Mouse (Mus musculus): ENCODE measurements around the gene Fyn. TPM values are rescaled to one million over a fixed set of nuclear protein-coding genes. Genes with fewer than 3 reads are reported as not detected.

Gene Fyn
- polyA plus RNA-seq, 1 experiment from 2014 or later: 105 TPM

DNA sequence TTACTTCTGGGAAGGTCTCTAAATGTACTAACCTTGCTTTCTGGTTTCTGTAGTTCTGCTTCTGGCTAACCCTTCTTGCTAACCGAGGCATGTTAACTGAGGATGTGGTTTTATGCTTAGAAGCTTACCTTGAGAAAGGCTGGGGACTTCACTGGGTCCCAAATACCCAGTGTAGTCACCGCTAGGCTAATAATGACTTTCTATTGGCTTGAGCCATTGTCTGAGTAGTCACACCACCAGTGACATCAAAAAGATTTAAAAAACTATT is 28.8 kb upstream of the Fyn start:
- no peak overlapping the region for H3K9ac ChIP-seq
- H3K27ac ChIP-seq: no peak overlapping the region
- H3K4me3 ChIP-seq (replicated peaks; ENCODE audit: low read length): no peak overlapping the region
- no peak overlapping the region for H3K4me2 ChIP-seq (replicated peaks)
- ATAC-seq (ENCODE audit: low FRiP score): no peak
- no peaks in the 10 kb centered on the region for H3K9me3 ChIP-seq (ENCODE audit: control insufficient read depth, low read length)
- WGBS: 90% methylated on average over 2 of the region's 2 CpGs
- no peaks in the 10 kb centered on the region for H3K36me3 ChIP-seq (replicated peaks; ENCODE audit: control insufficient read depth, insufficient read depth)
- DNase-seq (ENCODE audit: low spot score): no peak
- H3K27me3 ChIP-seq (ENCODE audit: control insufficient read depth, insufficient read depth, low read length): no peaks in the 10 kb centered on the region
- 0 out of 2 replicates have a peak, but pooled peaks cover 3% of the 10 kb centered on the region for H3K4me1 ChIP-seq (replicated peaks; ENCODE audit: control insufficient read depth, insufficient read depth, low read length)

DNA sequence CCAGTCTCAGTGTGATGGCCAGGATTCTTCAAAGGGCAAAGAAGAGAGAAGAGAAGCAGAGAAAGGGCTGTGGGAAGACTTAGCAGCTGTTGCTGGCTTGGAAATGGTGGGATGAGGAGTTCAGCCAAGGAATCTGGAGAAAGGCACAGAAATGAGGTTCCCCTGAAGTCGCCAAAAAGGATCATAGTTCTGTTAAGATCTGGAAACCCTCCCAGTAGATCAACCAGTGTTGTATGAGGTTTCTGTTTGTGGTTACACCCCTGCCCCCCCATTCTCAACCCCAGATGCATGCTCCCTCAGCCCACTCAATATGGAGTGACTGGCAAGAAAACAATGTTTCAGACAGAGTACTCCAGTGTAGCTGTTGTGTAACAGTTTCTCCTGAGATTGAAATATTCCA is 25.1 kb upstream of the Fyn start:
- Histone ChIP-seq H3K27me3 (ENCODE audit: control insufficient read depth, insufficient read depth, low read length) (no peaks in the 10 kb centered on the region), H3K4me2 (replicated peaks) (no peak overlapping the region), H3K9ac (no peak overlapping the region), H3K4me1 (replicated peaks; ENCODE audit: control insufficient read depth, insufficient read depth, low read length) (no peaks in the 10 kb centered on the region), H3K36me3 (replicated peaks; ENCODE audit: control insufficient read depth, insufficient read depth) (no peaks in the 10 kb centered on the region), H3K4me3 (replicated peaks; ENCODE audit: low read length) (no peak overlapping the region), H3K27ac (no peak overlapping the region), H3K9me3 (ENCODE audit: control insufficient read depth, low read length) (no peaks in the 10 kb centered on the region)
- DNase-seq (ENCODE audit: low spot score) (no peak), ATAC-seq (ENCODE audit: low FRiP score) (no peak)
- WGBS: 71% methylated on average over 1 of the region's 1 CpGs

DNA sequence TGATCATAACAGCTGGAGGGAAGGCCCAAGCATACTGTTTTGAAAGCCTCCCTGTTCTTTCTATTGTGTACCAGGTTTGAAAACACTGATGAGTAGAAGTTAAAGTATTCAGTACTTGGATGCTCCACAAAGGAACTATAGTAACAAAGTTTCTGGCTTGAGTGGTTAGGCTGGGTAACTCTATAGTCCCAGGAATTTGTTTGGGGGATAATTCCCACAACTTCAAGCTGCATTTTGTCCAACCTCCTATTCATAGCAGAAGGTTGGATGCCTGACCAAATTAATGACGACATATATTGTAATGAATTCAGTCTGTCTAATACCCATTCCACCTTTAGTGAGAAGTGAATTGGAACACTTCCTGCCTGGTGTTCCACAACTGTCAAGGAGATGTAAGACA is 22.7 kb upstream of the Fyn start:
- H3K4me1 ChIP-seq (replicated peaks; ENCODE audit: control insufficient read depth, insufficient read depth, low read length): no peaks in the 10 kb centered on the region
- no peaks in the 10 kb centered on the region for H3K36me3 ChIP-seq (replicated peaks; ENCODE audit: control insufficient read depth, insufficient read depth)
- WGBS: 84% methylated on average over 1 of the region's 1 CpGs
- H3K27ac ChIP-seq: no peak overlapping the region
- ATAC-seq (ENCODE audit: low FRiP score) (no peak), DNase-seq (ENCODE audit: low spot score) (no peak)
- H3K9ac ChIP-seq: no peak overlapping the region
- no peaks in the 10 kb centered on the region for H3K9me3 ChIP-seq (ENCODE audit: control insufficient read depth, low read length)
- no peaks in the 10 kb centered on the region for H3K27me3 ChIP-seq (ENCODE audit: control insufficient read depth, insufficient read depth, low read length)
- H3K4me3 ChIP-seq (replicated peaks; ENCODE audit: low read length): no peak overlapping the region
- no peak overlapping the region for H3K4me2 ChIP-seq (replicated peaks)

DNA sequence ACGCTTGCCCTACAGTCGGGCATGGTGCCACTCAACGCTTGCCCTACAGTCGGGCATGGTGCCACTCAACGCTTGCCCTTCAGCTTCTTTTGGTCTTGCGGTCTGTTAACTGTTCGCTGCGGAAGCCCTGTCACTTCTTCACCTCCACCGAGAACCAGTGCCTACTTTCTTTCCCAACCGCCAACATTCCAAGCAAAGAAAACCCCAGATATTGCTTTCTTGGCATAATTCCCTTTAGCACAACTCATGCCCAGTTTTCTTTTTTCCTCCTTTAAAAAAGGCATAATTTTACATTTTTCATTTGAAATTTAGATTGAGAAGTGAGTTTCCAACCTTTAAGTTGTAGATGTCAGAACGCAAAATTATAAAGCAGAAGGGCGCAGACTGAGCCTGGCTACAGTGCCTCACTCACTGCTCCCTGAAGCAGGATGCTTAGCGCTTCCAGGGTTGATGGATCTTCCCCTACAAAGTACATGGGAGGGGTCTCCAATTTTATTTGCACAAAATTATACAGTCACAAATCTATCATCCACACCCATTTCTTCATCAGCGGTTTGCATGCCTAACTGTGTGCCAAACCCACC is 18.8 kb upstream of the Fyn start:
- Histone ChIP-seq H3K27ac (no peak overlapping the region), H3K4me2 (replicated peaks) (no peak overlapping the region), H3K9me3 (ENCODE audit: control insufficient read depth, low read length) (no peaks in the 10 kb centered on the region), H3K27me3 (ENCODE audit: control insufficient read depth, insufficient read depth, low read length) (no peaks in the 10 kb centered on the region), H3K4me3 (replicated peaks; ENCODE audit: low read length) (no peak overlapping the region), H3K36me3 (replicated peaks; ENCODE audit: control insufficient read depth, insufficient read depth) (no peaks in the 10 kb centered on the region), H3K9ac (no peak overlapping the region), H3K4me1 (replicated peaks; ENCODE audit: control insufficient read depth, insufficient read depth, low read length) (no peaks in the 10 kb centered on the region)
- DNase-seq (ENCODE audit: low spot score) (no peak), ATAC-seq (ENCODE audit: low FRiP score) (no peak)
- WGBS: 96% methylated on average over 14 of the region's 14 CpGs

DNA sequence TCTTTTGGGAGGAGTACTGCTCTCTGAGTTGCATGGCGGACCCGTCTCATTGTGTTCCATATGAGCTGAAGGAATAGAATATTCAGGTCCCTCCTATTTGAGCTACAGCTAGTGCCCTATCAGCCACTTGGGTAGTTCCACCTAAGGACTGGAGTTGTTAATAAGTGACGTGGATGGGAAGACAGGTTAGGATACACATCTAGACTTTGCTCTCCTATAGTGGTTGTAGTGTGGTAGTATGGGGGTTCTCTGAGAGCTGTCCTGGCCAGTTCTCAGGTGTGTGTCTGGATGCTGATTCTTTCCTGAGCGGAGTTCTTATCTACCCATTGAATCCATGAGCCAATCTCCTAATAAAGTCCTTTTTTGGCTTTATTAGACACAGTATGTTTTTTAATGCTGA is 4.5 kb upstream of the Fyn start:
- WGBS: 93% methylated on average over 4 of the region's 4 CpGs
- ATAC-seq (ENCODE audit: low FRiP score): no peak
- H3K36me3 ChIP-seq (replicated peaks; ENCODE audit: control insufficient read depth, insufficient read depth): no peaks in the 10 kb centered on the region

DNA sequence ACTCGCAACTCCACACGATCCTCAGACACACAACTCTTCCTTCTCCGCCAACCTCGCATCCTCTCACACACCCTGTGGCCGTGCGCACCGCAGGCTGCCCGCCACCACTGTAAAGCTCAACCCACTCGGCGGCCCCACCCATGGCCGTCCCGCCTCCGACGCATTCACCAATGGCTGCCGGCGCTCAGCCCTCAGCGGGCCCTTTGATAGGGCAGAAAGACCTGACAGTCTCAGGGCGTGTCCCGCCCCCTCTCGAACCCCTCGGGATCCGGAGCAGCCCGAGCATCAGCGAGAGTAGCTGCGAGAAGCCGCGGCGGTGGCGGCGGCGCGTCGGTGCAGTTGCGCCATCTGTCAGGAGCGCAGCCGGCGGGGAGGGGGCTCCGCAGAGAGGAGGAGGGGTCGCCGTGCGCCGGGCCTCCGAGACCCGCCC is 862 bp downstream of the Fyn start:
- 0% methylated on average over 27 of the region's 44 CpGs for WGBS
- Histone ChIP-seq H3K9me3 (ENCODE audit: control insufficient read depth, low read length) (no peaks in the 10 kb centered on the region), H3K27ac (peak overlapping the region; percentile 94), H3K9ac (peak overlapping the region; percentile 84), H3K27me3 (ENCODE audit: control insufficient read depth, insufficient read depth, low read length) (no peaks in the 10 kb centered on the region), H3K4me2 (replicated peaks) (peak overlapping the region; percentile 93), H3K4me1 (replicated peaks; ENCODE audit: control insufficient read depth, insufficient read depth, low read length) (peaks cover 40% of the 10 kb centered on the region), H3K36me3 (replicated peaks; ENCODE audit: control insufficient read depth, insufficient read depth) (no peaks in the 10 kb centered on the region), H3K4me3 (replicated peaks; ENCODE audit: low read length) (peak overlapping the region; percentile 82)
- DNase-seq (ENCODE audit: low spot score): peak; percentile 96
- peak; percentile 99 for ATAC-seq (ENCODE audit: low FRiP score)

More for the DNA sequence above, 4.5 kb upstream of the Fyn start:
- H3K9me3 ChIP-seq (ENCODE audit: control insufficient read depth, low read length): no peaks in the 10 kb centered on the region
- no peak overlapping the region for H3K27ac ChIP-seq
- DNase-seq (ENCODE audit: low spot score): no peak
- H3K27me3 ChIP-seq (ENCODE audit: control insufficient read depth, insufficient read depth, low read length): no peaks in the 10 kb centered on the region
- H3K9ac ChIP-seq: no peak overlapping the region
- no peak overlapping the region for H3K4me2 ChIP-seq (replicated peaks)
- H3K4me1 ChIP-seq (replicated peaks; ENCODE audit: control insufficient read depth, insufficient read depth, low read length): peaks cover 4% of the 10 kb centered on the region; the same call in 1 of the 2 replicates
- H3K4me3 ChIP-seq (replicated peaks; ENCODE audit: low read length): no peak overlapping the region

DNA sequence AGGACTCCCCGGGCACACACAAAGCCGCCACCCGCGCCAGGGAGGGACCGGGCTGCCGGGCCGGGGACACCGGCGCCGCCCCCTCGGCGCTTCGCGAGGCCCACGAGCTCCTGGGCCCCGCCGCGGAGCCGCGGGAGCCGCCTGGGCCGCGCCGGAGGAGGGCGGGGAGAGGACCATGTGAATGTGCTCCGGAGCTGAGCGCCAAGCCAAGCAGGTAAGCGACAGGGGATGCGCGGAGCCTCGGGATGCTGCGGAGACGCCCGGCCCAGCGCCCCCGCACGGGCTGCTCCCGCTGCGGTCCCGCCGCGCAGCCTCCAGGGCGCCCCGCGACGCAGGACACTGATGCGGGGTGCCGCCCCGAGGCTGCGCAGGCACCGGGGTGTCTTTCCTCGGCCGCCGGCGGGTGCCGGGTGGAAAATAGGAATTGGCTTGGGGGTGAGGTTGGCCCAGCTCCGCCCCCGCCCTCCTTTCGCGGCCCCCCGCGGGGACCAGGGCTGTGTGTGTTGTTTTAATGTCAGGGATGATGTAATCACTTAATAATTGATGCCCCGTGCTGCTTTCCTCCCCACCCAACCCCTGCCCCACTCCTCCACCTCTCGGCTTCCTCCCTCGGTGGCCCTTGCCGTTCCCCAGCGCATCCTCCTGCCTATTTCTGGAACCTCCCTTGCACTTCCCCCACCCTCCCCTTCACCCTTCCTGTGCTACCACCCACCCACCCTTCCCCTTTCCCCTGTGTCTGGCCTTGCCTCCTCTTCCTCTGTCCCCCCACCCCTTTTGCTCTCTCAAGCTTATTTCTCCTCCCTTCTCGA is 1.5 kb downstream of the Fyn start:
- under 1% methylated on average over 51 of the region's 68 CpGs for WGBS
- Histone ChIP-seq H3K4me2 (replicated peaks) (peak overlapping the region; percentile 93), H3K36me3 (replicated peaks; ENCODE audit: control insufficient read depth, insufficient read depth) (no peaks in the 10 kb centered on the region), H3K4me3 (replicated peaks; ENCODE audit: low read length) (peak overlapping the region; percentile 82), H3K9me3 (ENCODE audit: control insufficient read depth, low read length) (no peaks in the 10 kb centered on the region), H3K27ac (peak overlapping the region; percentile 94), H3K9ac (peak overlapping the region; percentile 84), H3K27me3 (ENCODE audit: control insufficient read depth, insufficient read depth, low read length) (no peaks in the 10 kb centered on the region), H3K4me1 (replicated peaks; ENCODE audit: control insufficient read depth, insufficient read depth, low read length) (peaks cover 47% of the 10 kb centered on the region)
- DNase-seq (ENCODE audit: low spot score) (peak; percentile 46), ATAC-seq (ENCODE audit: low FRiP score) (peak; percentile 41)

DNA sequence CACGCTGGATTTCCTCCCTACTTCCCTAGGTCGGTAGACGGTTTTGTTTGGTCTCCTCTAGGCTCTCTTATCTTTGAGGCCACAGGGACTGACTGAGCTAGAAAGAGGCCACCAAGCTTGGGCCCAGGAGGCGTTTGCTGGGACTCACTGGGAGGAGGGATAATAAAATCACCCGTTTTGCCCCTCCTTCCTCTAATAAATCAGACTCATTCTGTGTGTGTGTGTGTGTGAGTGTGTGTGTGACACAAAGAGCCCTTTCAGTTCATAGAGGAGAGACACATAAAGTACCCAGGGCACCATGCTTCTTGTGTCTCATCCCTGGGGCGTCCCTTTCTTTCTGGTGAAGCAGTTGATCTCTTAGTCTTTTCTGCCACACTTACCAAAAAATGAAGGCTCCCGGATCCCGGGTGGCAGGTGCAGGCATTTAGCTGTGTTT is 2.1 kb downstream of the Fyn start:
- peak overlapping the region; percentile 94 for H3K27ac ChIP-seq
- H3K36me3 ChIP-seq (replicated peaks; ENCODE audit: control insufficient read depth, insufficient read depth): no peaks in the 10 kb centered on the region
- ATAC-seq (ENCODE audit: low FRiP score): peak; percentile 9; the same call in 1 of the 2 replicates
- H3K4me2 ChIP-seq (replicated peaks): peak overlapping the region; percentile 93
- peak overlapping the region; percentile 84 for H3K9ac ChIP-seq
- no peaks in the 10 kb centered on the region for H3K9me3 ChIP-seq (ENCODE audit: control insufficient read depth, low read length)
- peaks cover 51% of the 10 kb centered on the region for H3K4me1 ChIP-seq (replicated peaks; ENCODE audit: control insufficient read depth, insufficient read depth, low read length)
- peak; percentile 56 for DNase-seq (ENCODE audit: low spot score)
- no peaks in the 10 kb centered on the region for H3K27me3 ChIP-seq (ENCODE audit: control insufficient read depth, insufficient read depth, low read length)
- WGBS: 2% methylated on average over 8 of the region's 8 CpGs
- peak overlapping the region; percentile 82 for H3K4me3 ChIP-seq (replicated peaks; ENCODE audit: low read length)

DNA sequence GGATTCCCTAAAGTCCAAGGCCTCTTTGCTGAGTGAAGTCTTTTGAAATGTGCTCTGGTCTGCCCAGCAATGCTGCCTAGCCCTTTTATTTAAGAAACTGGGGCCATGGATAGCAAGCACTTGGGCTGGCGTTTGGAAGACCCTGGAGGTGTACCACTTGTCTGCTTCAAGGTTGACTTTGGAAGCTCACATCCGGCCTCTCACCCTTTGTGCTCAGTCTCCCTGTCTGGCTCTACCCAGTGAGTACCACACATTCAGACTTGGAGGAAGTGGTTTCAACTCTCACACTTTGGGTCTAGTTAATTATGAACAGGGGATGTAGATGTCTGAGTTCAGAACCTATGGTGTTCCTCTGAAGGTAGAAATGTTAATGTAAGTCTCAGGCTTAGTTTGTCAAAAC is 2.8 kb downstream of the Fyn start:
- Histone ChIP-seq H3K9ac (peak overlapping the region; percentile 84), H3K9me3 (ENCODE audit: control insufficient read depth, low read length) (no peaks in the 10 kb centered on the region), H3K27ac (peak overlapping the region; percentile 94), H3K27me3 (ENCODE audit: control insufficient read depth, insufficient read depth, low read length) (no peaks in the 10 kb centered on the region), H3K4me1 (replicated peaks; ENCODE audit: control insufficient read depth, insufficient read depth, low read length) (peaks cover 57% of the 10 kb centered on the region), H3K4me3 (replicated peaks; ENCODE audit: low read length) (peak overlapping the region; percentile 82), H3K4me2 (replicated peaks) (peak overlapping the region; percentile 93), H3K36me3 (replicated peaks; ENCODE audit: control insufficient read depth, insufficient read depth) (no peaks in the 10 kb centered on the region)
- DNase-seq (ENCODE audit: low spot score): no peak
- ATAC-seq (ENCODE audit: low FRiP score): no peak
- WGBS: 35% methylated on average over 2 of the region's 2 CpGs

Measured in hindbrain, embryonic 14.5 days (tissue).